Mouse (Mus musculus) limb, embryonic 10.5 days (tissue): Measurements from ENCODE around the gene 1700012P22Rik. TPM values are rescaled to one million over a fixed set of nuclear protein-coding genes. Genes with fewer than 3 reads are reported as not detected.

Experiments
- DNase-seq: peaks from one replicate; pipeline ENCODE4 v3.0.0-alpha.2; 2017; ENCODE audit warnings: low spot score
- H3K27ac ChIP-seq: fragments of 300-500 bp; sonication (generic); 2 replicates; pipeline ENCODE4 v1.5.1; 2016; ENCODE audit warnings: mild to moderate bottlenecking
- H3K27me3 ChIP-seq: fragments of 300-500 bp; sonication (generic); 2 replicates; pipeline ENCODE4 v1.6.1; 2016; ENCODE audit warnings: low read depth, mild to moderate bottlenecking; ENCODE audit not compliant: poor library complexity, severe bottlenecking
- H3K36me3 ChIP-seq: fragments of 300-500 bp; sonication (generic); 2 replicates; pipeline ENCODE4 v1.6.1; 2016; ENCODE audit warnings: mild to moderate bottlenecking, moderate library complexity
- H3K4me1 ChIP-seq: fragments of 300-500 bp; sonication (generic); 2 replicates; pipeline ENCODE4 v1.6.1; 2016
- H3K4me3 ChIP-seq: fragments of 300-500 bp; sonication (generic); 2 replicates; pipeline ENCODE4 v1.5.1; 2016; ENCODE audit warnings: mild to moderate bottlenecking, moderate library complexity
- H3K9me3 ChIP-seq: fragments of 300-500 bp; sonication (generic); replicated peaks from 2 replicates; pipeline ENCODE4 v1.6.1; 2016; ENCODE audit warnings: mild to moderate bottlenecking
- WGBS: fragments of 180-500 bp; shearing (Covaris S2); methylation state at CpG from one replicate; pipeline ENCODE4 v1.1.7; 2016; 5-methylcytosine and 5-hydroxymethylcytosine counted together
- polyA plus RNA-seq: library from polyadenylated mRNA; unstranded; fragments of >200 nt; fragmentation: Nextera tagmentation; extraction: Ambion mirVana; gene quantifications from 2 replicates; pipeline ENCODE4 v1.2.1, GENCODE M21; 2016

The 1700012P22Rik gene
- polyA plus RNA-seq = not detected in 2 replicates

- Histone ChIP-seq H3K36me3 (no peaks in the 10 kb centered on the region), H3K4me3 (no peak within 1 kb of the TSS), H3K27me3 (no peaks in the 10 kb centered on the region), H3K27ac (no peak within 1 kb of the TSS), H3K9me3 (no peaks in the 10 kb centered on the region), H3K4me1 (no peaks in the 10 kb centered on the region)
- DNase-seq = no peak
These were observed at the start of gene 1700012P22Rik for GRCm38 (mm10) chr4:144438672-144439071. TSS of gene 1700012P22Rik (minus strand) at chr4:144438772.

- no peak overlapping the region for H3K4me3 ChIP-seq
- WGBS = 80% methylated on average over 1 of the region's 1 CpGs
- no peak overlapping the region for H3K27ac ChIP-seq
- H3K4me1 ChIP-seq = no peaks in the 10 kb centered on the region
- H3K27me3 ChIP-seq = no peaks in the 10 kb centered on the region
- H3K9me3 ChIP-seq = 0 out of 2 replicates have a peak, but pooled peaks cover 2% of the 10 kb centered on the region
- no peaks in the 10 kb centered on the region for H3K36me3 ChIP-seq
- DNase-seq = no peak
These were observed 29.5 kb upstream of the 1700012P22Rik start for GRCm38 (mm10) chr4:144468091-144468490.

GRCm38 (mm10) chr4:144465206-144465605, 26.6 kb upstream of the 1700012P22Rik start:
- WGBS = 91% methylated on average over 2 of the region's 2 CpGs
- Histone ChIP-seq H3K4me3 (no peak overlapping the region), H3K4me1 (no peaks in the 10 kb centered on the region), H3K9me3 (0 out of 2 replicates have a peak, but pooled peaks cover 2% of the 10 kb centered on the region), H3K36me3 (no peaks in the 10 kb centered on the region), H3K27me3 (no peaks in the 10 kb centered on the region), H3K27ac (no peak overlapping the region)
- DNase-seq = no peak

- no peaks in the 10 kb centered on the region for H3K36me3 ChIP-seq
- WGBS = 83% methylated on average over 3 of the region's 3 CpGs
- H3K4me1 ChIP-seq = no peaks in the 10 kb centered on the region
- DNase-seq = no peak
- no peak within 1 kb of the TSS for H3K4me3 ChIP-seq
- H3K27me3 ChIP-seq = no peaks in the 10 kb centered on the region
- H3K9me3 ChIP-seq = 0 out of 2 replicates have a peak, but pooled peaks cover 2% of the 10 kb centered on the region
- H3K27ac ChIP-seq = no peak within 1 kb of the TSS
These were observed 25.1 kb upstream of the 1700012P22Rik start, which contains the start of gene Aadacl3 for GRCm38 (mm10) chr4:144463656-144464055. TSS of gene Aadacl3 (minus strand) at chr4:144463756.

GRCm38 (mm10) chr4:144453217-144453616, 14.6 kb upstream of the 1700012P22Rik start, which contains the start of gene Gm9944:
TSS of gene Gm9944 (minus strand) at chr4:144453317.
- Histone ChIP-seq H3K4me3 (no peak within 1 kb of the TSS), H3K27me3 (no peaks in the 10 kb centered on the region), H3K4me1 (no peaks in the 10 kb centered on the region), H3K9me3 (no peaks in the 10 kb centered on the region), H3K36me3 (no peaks in the 10 kb centered on the region), H3K27ac (no peak within 1 kb of the TSS)
- no peak for DNase-seq
- 73% methylated on average over 2 of the region's 2 CpGs for WGBS

GRCm38 (mm10) chr4:144448546-144448945, 10.0 kb upstream of the 1700012P22Rik start:
- no peak for DNase-seq
- H3K36me3 ChIP-seq = no peaks in the 10 kb centered on the region
- WGBS = 71% methylated on average over 2 of the region's 2 CpGs
- H3K27ac ChIP-seq = no peak overlapping the region
- no peaks in the 10 kb centered on the region for H3K4me1 ChIP-seq
- no peaks in the 10 kb centered on the region for H3K9me3 ChIP-seq
- no peak overlapping the region for H3K4me3 ChIP-seq
- no peaks in the 10 kb centered on the region for H3K27me3 ChIP-seq

- H3K36me3 ChIP-seq = no peaks in the 10 kb centered on the region
- H3K27me3 ChIP-seq = no peaks in the 10 kb centered on the region
- H3K9me3 ChIP-seq = no peaks in the 10 kb centered on the region
- no peak overlapping the region for H3K4me3 ChIP-seq
- H3K4me1 ChIP-seq = no peaks in the 10 kb centered on the region
- 92% methylated on average over 1 of the region's 1 CpGs for WGBS
- no peak for DNase-seq
- H3K27ac ChIP-seq = no peak overlapping the region
These were observed 3.0 kb upstream of the 1700012P22Rik start for GRCm38 (mm10) chr4:144441582-144441981.

- no peak for DNase-seq
- H3K4me1 ChIP-seq = no peaks in the 10 kb centered on the region
- H3K27me3 ChIP-seq = no peaks in the 10 kb centered on the region
- H3K27ac ChIP-seq = no peak overlapping the region
- H3K36me3 ChIP-seq = no peaks in the 10 kb centered on the region
- WGBS = 94% methylated on average over 4 of the region's 4 CpGs
- H3K9me3 ChIP-seq = no peaks in the 10 kb centered on the region
- no peak overlapping the region for H3K4me3 ChIP-seq
These were observed 2.5 kb upstream of the 1700012P22Rik start for GRCm38 (mm10) chr4:144441095-144441494.

- no peaks in the 10 kb centered on the region for H3K9me3 ChIP-seq
These were observed 5.4 kb downstream of the 1700012P22Rik start for GRCm38 (mm10) chr4:144433216-144433615.

GRCm38 (mm10) chr4:144430723-144431122, 7.8 kb downstream of the 1700012P22Rik start:
- no peaks in the 10 kb centered on the region for H3K36me3 ChIP-seq
- 89% methylated on average over 2 of the region's 2 CpGs for WGBS

More at GRCm38 (mm10) chr4:144433216-144433615, 5.4 kb downstream of the 1700012P22Rik start:
- Histone ChIP-seq H3K4me3 (no peak overlapping the region), H3K27ac (no peak overlapping the region), H3K4me1 (no peaks in the 10 kb centered on the region), H3K27me3 (no peaks in the 10 kb centered on the region), H3K36me3 (no peaks in the 10 kb centered on the region)
- WGBS = 92% methylated on average over 5 of the region's 5 CpGs
- no peak for DNase-seq

GRCm38 (mm10) chr4:144428868-144429267, 9.7 kb downstream of the 1700012P22Rik start:
- WGBS = 22% methylated on average over 3 of the region's 3 CpGs
- Histone ChIP-seq H3K27ac (no peak overlapping the region), H3K36me3 (no peaks in the 10 kb centered on the region), H3K4me1 (no peaks in the 10 kb centered on the region), H3K27me3 (no peaks in the 10 kb centered on the region), H3K9me3 (no peaks in the 10 kb centered on the region), H3K4me3 (no peak overlapping the region)
- peak; percentile 33 for DNase-seq

More at GRCm38 (mm10) chr4:144430723-144431122, 7.8 kb downstream of the 1700012P22Rik start:
- Histone ChIP-seq H3K27ac (no peak overlapping the region), H3K4me3 (no peak overlapping the region), H3K4me1 (no peaks in the 10 kb centered on the region), H3K27me3 (no peaks in the 10 kb centered on the region), H3K9me3 (no peaks in the 10 kb centered on the region)
- DNase-seq = no peak

GRCm38 (mm10) chr4:144424590-144424989, 14.0 kb downstream of the 1700012P22Rik start:
- H3K27ac ChIP-seq = no peak overlapping the region
- H3K9me3 ChIP-seq = no peaks in the 10 kb centered on the region
- no peak overlapping the region for H3K4me3 ChIP-seq
- no peaks in the 10 kb centered on the region for H3K36me3 ChIP-seq
- H3K4me1 ChIP-seq = no peaks in the 10 kb centered on the region
- WGBS = 82% methylated on average over 5 of the region's 5 CpGs
- no peaks in the 10 kb centered on the region for H3K27me3 ChIP-seq
- DNase-seq = no peak

GRCm38 (mm10) chr4:144420644-144421043, 17.9 kb downstream of the 1700012P22Rik start:
- DNase-seq = no peak
- Histone ChIP-seq H3K9me3 (no peaks in the 10 kb centered on the region), H3K4me3 (no peak overlapping the region), H3K27ac (no peak overlapping the region), H3K36me3 (no peaks in the 10 kb centered on the region), H3K27me3 (no peaks in the 10 kb centered on the region), H3K4me1 (no peaks in the 10 kb centered on the region)

- H3K27ac ChIP-seq = no peak within 1 kb of the TSS
- WGBS = 81% methylated on average over 9 of the region's 9 CpGs
- DNase-seq = no peak
These were observed 30.3 kb downstream of the 1700012P22Rik start, which contains the start of gene Pramef12 for GRCm38 (mm10) chr4:144408290-144408689. TSS of gene Pramef12 (minus strand) at chr4:144408464.

More at GRCm38 (mm10) chr4:144408290-144408689, 30.3 kb downstream of the 1700012P22Rik start, which contains the start of gene Pramef12:
- H3K27me3 ChIP-seq = no peaks in the 10 kb centered on the region
- H3K9me3 ChIP-seq = no peaks in the 10 kb centered on the region
- no peak within 1 kb of the TSS for H3K4me3 ChIP-seq
- peaks cover 7% of the 10 kb centered on the region for H3K4me1 ChIP-seq
- no peaks in the 10 kb centered on the region for H3K36me3 ChIP-seq
